Mouse (Mus musculus) liver, embryonic 13.5 days (tissue): ENCODE data around the gene Mitf. TPM values are rescaled to one million over a fixed set of nuclear protein-coding genes. Genes with fewer than 3 reads are reported as not detected.

Experiments
- ATAC-seq: fragments of 200-750 bp; cut with Nextera tagmentation; 2 replicates; pipeline ENCODE4 v1.8.0; 2017; ENCODE audit warnings: low read depth, mild to moderate bottlenecking, moderate number of reproducible peaks, moderate library complexity
- DNase-seq: peaks from one replicate; pipeline ENCODE4 v3.0.0; 2022
- H3K27ac ChIP-seq: fragments of 300-500 bp; sonication (generic); 2 replicates; pipeline ENCODE4 v1.5.1; 2015; ENCODE audit warnings: moderate library complexity, mild to moderate bottlenecking, inconsistent platforms
- H3K27me3 ChIP-seq: fragments of 300-500 bp; sonication (generic); 2 replicates; pipeline ENCODE4 v1.6.1; 2015; ENCODE audit warnings: mild to moderate bottlenecking, inconsistent platforms
- H3K36me3 ChIP-seq: fragments of 300-500 bp; sonication (generic); 2 replicates; pipeline ENCODE4 v1.6.1; 2015; ENCODE audit warnings: mild to moderate bottlenecking, inconsistent platforms
- H3K4me1 ChIP-seq: fragments of 300-500 bp; sonication (generic); replicated peaks from 2 replicates; pipeline ENCODE4 v1.6.1; 2015; ENCODE audit warnings: inconsistent platforms
- H3K4me2 ChIP-seq: fragments of 300-500 bp; sonication (generic); 2 replicates; pipeline ENCODE4 v1.6.1; 2015; ENCODE audit warnings: inconsistent platforms, mild to moderate bottlenecking, moderate library complexity
- H3K4me3 ChIP-seq: fragments of 300-500 bp; sonication (generic); replicated peaks from 2 replicates; pipeline ENCODE4 v1.5.1; 2015; ENCODE audit warnings: mild to moderate bottlenecking, inconsistent platforms
- H3K9ac ChIP-seq: fragments of 300-500 bp; sonication (generic); 2 replicates; pipeline ENCODE4 v1.6.1; 2015; ENCODE audit warnings: mild to moderate bottlenecking, inconsistent platforms
- H3K9me3 ChIP-seq: fragments of 300-500 bp; sonication (generic); replicated peaks from 2 replicates; pipeline ENCODE4 v1.6.1; 2016; ENCODE audit warnings: inconsistent platforms
- WGBS: fragments of 180-500 bp; shearing (Covaris S2); methylation state at CpG from one replicate; pipeline ENCODE4 v1.1.7; 2015; ENCODE audit not compliant: insufficient replicate concordance; 5-methylcytosine and 5-hydroxymethylcytosine counted together
- polyA plus RNA-seq: library from polyadenylated mRNA; unstranded; fragments of >200 nt; fragmentation: Nextera tagmentation; extraction: Ambion mirVana; gene quantifications from 2 replicates; pipeline ENCODE4 v1.2.1, GENCODE M21; 2015

The Mitf gene
- polyA plus RNA-seq, 1 experiment from 2014 or later, result 0.45 TPM

DNA sequence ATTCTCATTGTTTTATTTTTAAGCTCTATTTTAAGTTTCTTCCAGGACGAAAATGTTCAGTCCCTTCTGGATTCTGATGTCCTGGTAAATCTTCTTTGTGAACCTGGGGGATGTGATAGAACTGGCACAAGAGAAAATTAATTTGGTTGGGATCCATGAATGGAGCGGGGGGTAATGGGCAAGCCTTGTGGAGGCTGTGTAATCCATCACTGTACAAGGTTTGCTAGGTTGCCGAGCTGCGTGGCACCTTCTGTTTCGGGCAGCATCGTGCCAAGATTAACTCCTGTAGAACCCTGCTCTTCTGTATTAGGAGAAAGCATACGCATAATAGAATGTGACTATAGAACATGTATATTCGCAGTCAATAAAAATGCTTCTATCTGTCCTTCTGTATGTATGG is 76.1 kb downstream of the Mitf start:
- no peaks in the 10 kb centered on the region for H3K36me3 ChIP-seq

DNA sequence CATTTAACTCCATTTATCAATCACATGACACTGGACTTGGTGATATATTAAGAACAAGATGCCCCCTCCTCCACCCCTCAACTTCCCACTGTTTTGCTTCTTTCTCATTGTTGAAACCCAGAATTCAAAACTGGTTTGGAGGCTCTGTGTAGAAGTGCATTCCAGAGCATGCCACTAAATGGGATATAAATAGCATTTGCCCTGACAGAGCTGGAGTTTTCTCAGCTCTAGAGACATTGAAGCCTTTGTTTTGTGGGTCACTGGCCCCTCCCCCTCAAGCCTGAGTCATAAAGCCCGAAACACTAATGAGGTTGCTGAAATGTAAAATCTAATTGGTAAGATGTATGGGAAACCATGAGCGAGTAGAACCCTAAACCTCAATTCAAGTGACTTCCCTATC is 76.6 kb downstream of the Mitf start:
- no peak overlapping the region for H3K27ac ChIP-seq
- 47% methylated on average over 2 of the region's 2 CpGs for whole genome bisulfite sequencing

More for the DNA sequence above, 76.1 kb downstream of the Mitf start:
- no peaks in the 10 kb centered on the region for H3K9me3 ChIP-seq
- 0 out of 2 replicates have a peak, but pooled peaks cover 4% of the 10 kb centered on the region for H3K4me1 ChIP-seq
- no peaks in the 10 kb centered on the region for H3K27me3 ChIP-seq
- DNase-seq (no peak), ATAC-seq (no peak)
- H3K4me2 ChIP-seq, result no peak overlapping the region
- no peak overlapping the region for H3K9ac ChIP-seq
- no peak overlapping the region for H3K27ac ChIP-seq
- 82% methylated on average over 8 of the region's 8 CpGs for WGBS
- H3K4me3 ChIP-seq, result no peak overlapping the region

DNA sequence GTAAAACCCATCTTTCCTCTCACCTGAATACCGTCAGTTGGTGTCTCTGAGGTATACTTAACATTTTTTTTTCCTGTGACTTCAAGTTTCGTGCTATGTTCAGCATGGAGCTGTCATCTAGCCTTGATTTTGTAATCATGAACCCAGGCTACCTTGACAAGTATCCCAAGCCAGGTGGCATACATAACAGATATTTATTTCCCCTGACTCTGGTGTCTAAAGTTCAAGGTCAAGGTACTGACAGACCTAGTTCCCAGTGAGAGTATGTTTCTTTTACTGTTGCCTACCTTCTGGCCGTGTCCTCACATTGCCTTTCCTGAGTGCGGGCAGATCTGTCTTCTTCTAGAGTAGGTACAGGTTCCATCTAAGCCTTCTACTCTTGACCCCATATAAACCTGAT is 78.1 kb downstream of the Mitf start:
- Histone ChIP-seq H3K27ac (no peak overlapping the region), H3K4me1 (0 out of 2 replicates have a peak, but pooled peaks cover 4% of the 10 kb centered on the region), H3K9ac (no peak overlapping the region), H3K36me3 (no peaks in the 10 kb centered on the region), H3K9me3 (no peaks in the 10 kb centered on the region), H3K27me3 (no peaks in the 10 kb centered on the region), H3K4me2 (no peak overlapping the region), H3K4me3 (no peak overlapping the region)
- DNase-seq (no peak), ATAC-seq (no peak)
- WGBS, result 73% methylated on average over 4 of the region's 4 CpGs

More for the DNA sequence above, 76.6 kb downstream of the Mitf start:
- 0 out of 2 replicates have a peak, but pooled peaks cover 4% of the 10 kb centered on the region for H3K4me1 ChIP-seq
- H3K36me3 ChIP-seq, result no peaks in the 10 kb centered on the region
- DNase-seq, result no peak
- H3K4me2 ChIP-seq, result no peak overlapping the region
- H3K27me3 ChIP-seq, result no peaks in the 10 kb centered on the region
- H3K9me3 ChIP-seq, result no peaks in the 10 kb centered on the region
- no peak overlapping the region for H3K4me3 ChIP-seq
- no peak for ATAC-seq
- no peak overlapping the region for H3K9ac ChIP-seq

DNA sequence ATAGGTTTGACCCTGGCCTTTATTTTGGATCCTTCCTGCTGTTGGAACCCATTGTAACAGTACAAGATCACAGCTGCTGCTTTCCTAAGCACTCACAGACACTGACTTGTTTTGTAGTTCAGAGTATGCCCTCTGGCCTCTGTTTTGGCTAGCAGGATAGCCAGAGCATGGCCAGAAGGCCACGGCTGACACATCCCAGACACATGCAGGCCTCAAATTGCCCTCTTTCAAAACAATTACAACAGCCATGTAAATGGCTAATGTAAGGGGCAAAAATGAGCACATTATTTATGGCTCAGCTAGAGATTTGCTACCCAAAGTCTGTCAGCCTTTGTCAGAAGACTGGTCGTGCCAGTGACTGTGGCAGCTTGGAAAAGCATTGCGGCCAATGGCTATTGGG is 78.8 kb downstream of the Mitf start:
- Histone ChIP-seq H3K9ac (no peak overlapping the region), H3K4me1 (0 out of 2 replicates have a peak, but pooled peaks cover 4% of the 10 kb centered on the region), H3K4me2 (no peak overlapping the region), H3K36me3 (no peaks in the 10 kb centered on the region), H3K27me3 (no peaks in the 10 kb centered on the region), H3K4me3 (no peak overlapping the region), H3K9me3 (no peaks in the 10 kb centered on the region), H3K27ac (no peak overlapping the region)
- 77% methylated on average over 3 of the region's 3 CpGs for WGBS
- ATAC-seq (no peak), DNase-seq (no peak)

DNA sequence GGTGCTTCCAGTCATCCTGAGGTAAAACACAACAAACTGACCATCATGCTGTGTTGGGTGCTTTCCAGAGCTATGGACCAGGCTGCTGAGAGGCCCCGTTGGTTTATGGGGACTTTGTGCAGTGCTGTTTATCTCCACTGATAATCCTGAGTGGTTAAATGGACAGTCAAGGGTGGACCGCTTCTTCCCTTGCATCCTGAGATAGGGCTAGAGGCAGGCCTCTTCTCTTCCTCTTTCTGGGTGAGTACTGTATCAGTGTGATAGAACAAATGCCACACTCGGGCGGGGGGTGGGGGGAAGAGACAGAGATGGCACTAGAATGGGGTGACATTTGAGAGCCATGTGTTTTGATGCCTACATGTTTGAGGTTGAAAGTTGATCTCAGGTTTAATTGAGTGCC is 81.0 kb downstream of the Mitf start:
- DNase-seq (no peak), ATAC-seq (no peak)
- Histone ChIP-seq H3K27me3 (no peaks in the 10 kb centered on the region), H3K36me3 (no peaks in the 10 kb centered on the region), H3K4me2 (no peak overlapping the region), H3K4me1 (0 out of 2 replicates have a peak, but pooled peaks cover 4% of the 10 kb centered on the region), H3K4me3 (no peak overlapping the region), H3K9me3 (no peaks in the 10 kb centered on the region), H3K27ac (no peak overlapping the region), H3K9ac (no peak overlapping the region)
- WGBS, result 16% methylated on average over 4 of the region's 4 CpGs

DNA sequence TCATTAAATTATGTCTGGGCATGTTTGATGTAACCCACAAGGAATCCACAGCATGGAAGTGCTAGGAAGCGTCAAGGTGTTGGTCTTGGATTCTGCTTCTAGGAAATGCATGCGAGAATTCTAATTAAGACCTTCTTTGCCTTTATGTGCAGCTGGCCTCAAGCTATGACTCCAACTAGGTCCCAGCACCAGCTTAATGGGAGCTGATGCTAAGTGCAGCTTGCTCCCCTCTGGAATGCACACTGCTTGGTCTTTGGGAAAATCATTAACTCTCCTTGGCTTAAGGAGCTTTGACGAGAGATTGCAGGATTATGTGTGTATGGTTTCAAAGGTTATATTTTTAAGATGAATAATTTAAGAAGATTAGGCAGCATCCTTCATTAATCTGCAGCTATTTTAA is 81.7 kb downstream of the Mitf start:
- H3K27ac ChIP-seq, result no peak overlapping the region
- no peaks in the 10 kb centered on the region for H3K27me3 ChIP-seq
- no peak overlapping the region for H3K4me2 ChIP-seq
- no peaks in the 10 kb centered on the region for H3K36me3 ChIP-seq
- H3K9ac ChIP-seq, result no peak overlapping the region
- no peak for ATAC-seq
- H3K4me3 ChIP-seq, result no peak overlapping the region
- 61% methylated on average over 3 of the region's 3 CpGs for WGBS
- no peaks in the 10 kb centered on the region for H3K9me3 ChIP-seq
- 0 out of 2 replicates have a peak, but pooled peaks cover 4% of the 10 kb centered on the region for H3K4me1 ChIP-seq
- no peak for DNase-seq

DNA sequence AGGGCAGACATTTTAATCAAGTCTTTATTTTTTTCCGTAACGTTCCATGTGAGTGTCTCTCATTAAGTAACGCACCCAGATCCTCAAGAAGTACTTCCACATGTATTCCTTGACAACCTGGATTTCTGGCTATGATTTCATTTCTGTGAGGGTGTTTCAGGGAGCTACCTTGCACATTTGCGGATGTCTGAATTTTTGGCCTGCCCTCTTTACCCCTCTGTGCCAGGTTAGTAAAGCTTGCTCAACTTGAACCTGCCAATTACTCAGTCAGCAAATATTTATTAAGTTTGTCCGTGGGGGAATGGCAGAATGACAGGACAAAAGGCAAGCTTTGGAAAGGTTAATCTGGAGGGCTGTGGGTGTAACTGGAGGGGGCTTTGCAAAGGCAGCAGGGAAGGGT is 86.7 kb downstream of the Mitf start:
- no peaks in the 10 kb centered on the region for H3K4me1 ChIP-seq
- no peak overlapping the region for H3K4me3 ChIP-seq
- H3K27ac ChIP-seq, result no peak overlapping the region
- no peak overlapping the region for H3K9ac ChIP-seq
- ATAC-seq (no peak), DNase-seq (no peak)
- 72% methylated on average over 5 of the region's 5 CpGs for WGBS
- no peaks in the 10 kb centered on the region for H3K27me3 ChIP-seq
- no peaks in the 10 kb centered on the region for H3K36me3 ChIP-seq
- no peaks in the 10 kb centered on the region for H3K9me3 ChIP-seq
- H3K4me2 ChIP-seq, result no peak overlapping the region

DNA sequence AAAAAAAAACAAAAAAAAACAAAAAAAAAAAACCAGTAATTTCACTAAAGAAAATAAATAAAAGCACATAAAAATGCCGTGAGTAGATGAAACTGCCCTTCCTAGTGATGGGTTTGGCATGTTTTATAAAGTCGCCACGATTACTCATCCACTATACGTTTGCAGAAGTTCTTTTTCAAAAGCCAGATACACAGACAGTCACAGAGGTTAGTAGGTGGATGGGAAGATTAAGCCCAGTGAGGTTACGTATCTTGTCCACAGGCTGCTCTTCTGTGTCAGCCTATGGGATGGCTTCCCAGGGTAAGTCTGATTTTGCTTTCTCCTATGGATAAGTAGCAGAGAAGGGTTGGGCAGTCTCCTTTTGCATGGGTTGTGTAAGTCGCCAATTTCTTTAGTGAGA is 90.3 kb downstream of the Mitf start:
- H3K9ac ChIP-seq, result no peak overlapping the region
- WGBS, result 63% methylated on average over 6 of the region's 6 CpGs

DNA sequence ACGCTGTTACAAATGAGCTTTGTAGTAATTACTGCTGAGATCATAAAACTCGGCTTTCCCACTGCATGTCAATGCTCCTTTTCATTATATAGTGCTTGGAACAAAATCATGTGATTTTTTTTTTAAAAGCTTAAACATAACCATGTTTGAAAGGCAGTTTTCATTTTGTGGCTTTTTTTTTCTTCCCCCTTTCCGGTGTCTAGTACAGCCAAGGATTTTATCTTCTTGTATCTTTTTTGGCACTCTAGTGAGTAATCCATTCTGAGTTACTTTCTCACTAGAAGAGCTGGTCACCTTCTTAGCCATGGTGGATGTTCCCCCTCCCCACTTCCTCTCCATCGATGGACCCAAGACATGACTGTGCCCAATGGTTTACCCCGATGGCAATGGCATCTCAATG is 91.2 kb downstream of the Mitf start:
- Histone ChIP-seq H3K27me3 (no peaks in the 10 kb centered on the region), H3K9ac (no peak overlapping the region), H3K4me3 (no peak overlapping the region), H3K4me1 (no peaks in the 10 kb centered on the region), H3K9me3 (no peaks in the 10 kb centered on the region), H3K36me3 (no peaks in the 10 kb centered on the region), H3K4me2 (no peak overlapping the region), H3K27ac (no peak overlapping the region)
- WGBS, result 52% methylated on average over 5 of the region's 5 CpGs
- DNase-seq, result no peak
- no peak for ATAC-seq

More for the DNA sequence above, 90.3 kb downstream of the Mitf start:
- no peaks in the 10 kb centered on the region for H3K9me3 ChIP-seq
- no peak for DNase-seq
- H3K4me2 ChIP-seq, result no peak overlapping the region
- H3K4me3 ChIP-seq, result no peak overlapping the region
- no peaks in the 10 kb centered on the region for H3K4me1 ChIP-seq
- no peak overlapping the region for H3K27ac ChIP-seq
- no peaks in the 10 kb centered on the region for H3K36me3 ChIP-seq
- no peak for ATAC-seq
- no peaks in the 10 kb centered on the region for H3K27me3 ChIP-seq

DNA sequence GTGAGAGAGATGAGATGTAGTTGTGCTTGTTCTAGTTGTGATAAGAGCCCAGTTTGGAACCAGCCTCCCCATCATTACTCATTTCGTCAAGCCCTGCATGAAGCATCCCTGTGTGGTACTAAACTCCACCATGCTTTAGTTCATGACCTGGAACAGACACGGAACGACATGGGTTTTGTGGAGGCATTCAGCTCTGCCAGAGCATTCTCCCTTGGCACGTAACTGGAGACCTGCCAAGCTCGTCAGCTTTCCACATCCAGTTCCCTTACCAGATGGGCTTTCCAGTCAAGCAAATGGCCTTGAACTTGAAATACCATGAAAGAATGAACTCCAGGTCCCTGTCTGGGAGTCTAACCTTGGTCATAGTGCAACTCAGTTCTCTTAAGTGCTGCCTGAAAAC is 94.7 kb downstream of the Mitf start:
- no peaks in the 10 kb centered on the region for H3K27me3 ChIP-seq
- no peaks in the 10 kb centered on the region for H3K9me3 ChIP-seq
- H3K27ac ChIP-seq, result no peak overlapping the region
- H3K4me1 ChIP-seq, result no peaks in the 10 kb centered on the region
- no peaks in the 10 kb centered on the region for H3K36me3 ChIP-seq
- no peak overlapping the region for H3K4me2 ChIP-seq
- H3K9ac ChIP-seq, result no peak overlapping the region
- WGBS, result 68% methylated on average over 5 of the region's 5 CpGs
- H3K4me3 ChIP-seq, result no peak overlapping the region
- DNase-seq (no peak), ATAC-seq (no peak)

DNA sequence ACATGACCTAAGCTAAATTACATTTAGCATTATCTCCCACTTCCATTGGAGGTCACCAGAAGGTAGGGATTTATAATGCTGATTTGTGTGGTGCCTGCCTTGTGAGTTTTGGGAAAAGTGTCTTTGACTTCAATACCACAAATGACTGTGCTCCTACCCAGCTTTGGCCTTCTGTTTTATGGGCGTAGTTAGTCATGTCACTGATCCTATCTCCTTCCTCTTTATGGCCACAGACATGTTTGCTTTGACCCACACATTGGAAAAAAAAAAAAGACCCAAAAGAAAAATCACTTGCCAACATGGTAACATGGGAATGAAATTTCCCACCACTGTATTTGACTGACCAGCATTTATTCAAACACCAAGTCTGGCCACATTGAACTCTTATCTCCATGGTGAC is 95.4 kb downstream of the Mitf start:
- H3K9me3 ChIP-seq, result no peaks in the 10 kb centered on the region

DNA sequence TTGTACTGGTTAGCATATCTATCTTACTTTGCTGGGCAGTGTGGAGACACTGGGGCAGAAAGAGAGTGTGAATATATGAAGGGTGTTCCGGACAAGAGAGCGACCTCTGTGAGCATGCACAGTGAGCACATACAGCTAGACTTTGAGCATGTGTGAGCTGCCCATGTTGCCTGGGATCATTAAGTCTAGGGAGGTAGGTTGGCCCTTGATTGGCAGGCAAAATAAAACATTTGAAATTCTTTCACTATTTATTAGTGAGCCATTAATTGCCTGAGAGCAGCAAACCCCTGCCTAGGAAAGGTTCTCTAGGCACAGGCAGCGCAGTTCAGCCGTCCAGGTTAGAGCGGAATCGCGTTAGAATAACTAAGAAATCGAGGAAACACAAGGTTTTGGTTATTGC is 107.9 kb downstream of the Mitf start:
- whole genome bisulfite sequencing, result 82% methylated on average over 8 of the region's 8 CpGs
- Histone ChIP-seq H3K4me1 (no peaks in the 10 kb centered on the region), H3K27me3 (no peaks in the 10 kb centered on the region), H3K4me2 (no peak overlapping the region), H3K9me3 (no peaks in the 10 kb centered on the region), H3K4me3 (no peak overlapping the region), H3K36me3 (no peaks in the 10 kb centered on the region), H3K9ac (no peak overlapping the region), H3K27ac (no peak overlapping the region)
- DNase-seq (no peak), ATAC-seq (no peak)

More for the DNA sequence above, 95.4 kb downstream of the Mitf start:
- DNase-seq (no peak), ATAC-seq (no peak)
- no peak overlapping the region for H3K4me3 ChIP-seq
- no peak overlapping the region for H3K4me2 ChIP-seq
- H3K4me1 ChIP-seq, result no peaks in the 10 kb centered on the region
- no peak overlapping the region for H3K27ac ChIP-seq
- no peaks in the 10 kb centered on the region for H3K36me3 ChIP-seq
- H3K9ac ChIP-seq, result no peak overlapping the region
- 42% methylated on average over 1 of the region's 1 CpGs for WGBS
- no peaks in the 10 kb centered on the region for H3K27me3 ChIP-seq
